Mouse (Mus musculus) megakaryocyte, adult 5-6 weeks (primary cell): Measurements from ENCODE around the gene Cyb5d2. TPM values are rescaled to one million over a fixed set of nuclear protein-coding genes. Genes with fewer than 3 reads are reported as not detected.

ENCODE experiments used
- total RNA-seq, 2 experiments: library from RNA; stranded (forward) in 1 of 2; stranded (reverse) in 1 of 2; fragments of 153-499, 151-499 nt in 1 of 2; fragments of 221-1000, 200-1000 nt in 1 of 2; gene quantifications; 2 replicates each; pipeline versions ENCODE4 v1.2.3 to v1.2.4; 2015 to 2017

Gene Cyb5d2
- total RNA-seq, 2 experiments from 2014 or later, result 4.0 to 5.6 TPM

Other genes with a start within 250 kb of the Cyb5d2 start
- 4.7 and 5.4 TPM in 2 replicates for gene Spns3, start 245.6 kb downstream of the Cyb5d2 start, total RNA-seq (2015)
- gene Spns3, start 245.6 kb downstream of the Cyb5d2 start, total RNA-seq (2017), result 4.3 and 6.4 TPM in 2 replicates
- 36.3 and 41.5 TPM in 2 replicates for gene Ube2g1, start 188.9 kb downstream of the Cyb5d2 start, total RNA-seq (2015)
- 22.4 and 28.0 TPM in 2 replicates for gene Ube2g1, start 188.9 kb downstream of the Cyb5d2 start, total RNA-seq (2017)
- gene Ankfy1, start 106.1 kb downstream of the Cyb5d2 start, total RNA-seq (2015), result 48.0 and 51.3 TPM in 2 replicates
- gene Ankfy1, start 106.1 kb downstream of the Cyb5d2 start, total RNA-seq (2017), result 51.5 and 56.5 TPM in 2 replicates
- gene Zzef1, start 84 bp upstream of the Cyb5d2 start, total RNA-seq (2015), result 26.9 and 27.1 TPM in 2 replicates
- 32.1 and 43.5 TPM in 2 replicates for gene Zzef1, start 84 bp upstream of the Cyb5d2 start, total RNA-seq (2017)
- 83.5 and 92.8 TPM in 2 replicates for gene Atp2a3, start 165.0 kb upstream of the Cyb5d2 start, total RNA-seq (2015)
- gene Atp2a3, start 165.0 kb upstream of the Cyb5d2 start, total RNA-seq (2017), result 79.8 and 123 TPM in 2 replicates
- 15.8 and 16.4 TPM in 2 replicates for gene P2rx1, start 203.0 kb upstream of the Cyb5d2 start, total RNA-seq (2015)
- 9.8 and 10.4 TPM in 2 replicates for gene P2rx1, start 203.0 kb upstream of the Cyb5d2 start, total RNA-seq (2017)
- 0.23 and 0.51 TPM in 2 replicates for gene Camkk1, start 222.9 kb upstream of the Cyb5d2 start, total RNA-seq (2015)
- 0.94 and 1.2 TPM in 2 replicates for gene Camkk1, start 222.9 kb upstream of the Cyb5d2 start, total RNA-seq (2017)